Mouse (Mus musculus) yolk sac, embryonic 10.5 days (tissue): ENCODE results near the gene Cd3d.
A peak's percentile ranks its signal among the peaks of the same experiment; 100 is the strongest.
"Not testable (repeated sequence)": the region's sequence is repeated elsewhere in the genome, so short reads cannot be mapped to it uniquely, and the experiment has no call there.

Experiments
- DNase-seq: peaks from one replicate; pipeline ENCODE4 v3.0.0-alpha.2; 2017; ENCODE audit warnings: low spot score

Gene Cd3d

DNA sequence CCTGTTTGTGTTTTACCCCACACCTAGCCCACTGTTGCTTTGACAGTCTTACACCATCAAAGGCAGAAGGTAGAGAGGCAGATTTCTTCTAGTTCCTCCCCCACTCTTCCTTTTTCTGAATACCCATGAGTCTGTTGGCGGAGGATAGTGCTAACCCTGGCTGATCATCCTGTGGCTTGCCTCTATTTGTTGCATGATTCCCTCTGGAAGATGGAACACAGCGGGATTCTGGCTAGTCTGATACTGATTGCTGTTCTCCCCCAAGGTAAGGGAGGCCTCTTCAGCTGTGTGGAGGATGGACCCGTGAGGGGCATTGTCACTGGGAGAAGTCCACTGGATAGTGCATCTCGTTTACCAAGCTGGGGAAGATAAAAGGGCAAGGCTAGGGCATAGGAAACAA is at the start of gene Cd3d:
Gene Cd3d (plus strand): TSS at position 111 of the 400 bp plus-strand sequence.
- no peak for DNase-seq

GRCm38 (mm10) chr9:44941756-44942155 is 39.8 kb upstream of the Cd3d start:
- DNase-seq: no peak

- no peak for DNase-seq
Observed at GRCm38 (mm10) chr9:44942421-44942820, 39.2 kb upstream of the Cd3d start.

DNA sequence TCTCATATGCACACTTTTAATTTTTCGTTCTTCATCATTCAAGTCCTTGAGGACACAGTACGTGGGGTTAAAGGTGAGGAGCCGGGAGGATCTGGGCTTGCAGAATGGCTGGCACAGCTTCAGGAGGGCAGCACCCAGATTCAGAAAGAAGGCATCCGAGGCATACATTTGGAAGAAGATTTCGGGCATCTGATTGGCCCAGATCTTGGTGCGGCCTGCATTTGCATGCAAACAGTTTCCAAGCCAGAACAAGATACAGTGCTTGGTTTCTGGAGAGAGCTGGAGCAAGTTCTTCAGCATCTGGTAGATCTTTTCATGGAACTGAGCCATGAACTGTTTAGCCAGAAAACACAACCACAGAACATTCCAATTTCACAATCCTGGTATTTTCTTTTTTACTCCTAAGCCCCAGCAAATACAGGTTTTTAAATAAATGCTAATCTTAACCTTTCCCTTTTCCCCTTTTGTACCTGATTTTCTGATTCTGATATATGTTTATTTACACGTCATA is 35.3 kb upstream of the Cd3d start:
- DNase-seq: no peak

DNA sequence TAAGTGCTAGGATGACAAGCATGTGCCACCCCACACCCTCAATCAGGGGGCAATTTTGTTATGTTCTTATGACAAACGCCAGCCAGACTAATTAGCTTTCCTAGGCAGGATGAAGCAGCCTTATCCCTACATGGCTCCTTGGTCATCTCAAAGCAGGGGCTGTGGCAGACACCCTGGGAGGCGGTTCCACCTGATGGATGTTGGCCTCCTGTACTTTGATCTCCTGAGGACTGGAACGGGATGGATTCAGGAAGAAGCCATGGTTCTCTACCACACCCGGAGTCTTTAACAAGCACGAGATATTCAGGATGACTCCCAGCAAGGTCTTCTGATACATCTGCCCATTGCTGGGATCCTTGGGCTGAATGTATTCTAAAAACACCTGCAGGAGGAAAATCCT is 33.8 kb upstream of the Cd3d start:
- no peak for DNase-seq

GRCm38 (mm10) chr9:44954432-44954831 is 27.2 kb upstream of the Cd3d start:
- DNase-seq: no peak

GRCm38 (mm10) chr9:44965126-44965832 is 16.3 kb upstream of the Cd3d start, which contains the start of gene Ube4a:
TSS of gene Ube4a (minus strand) at chr9:44965600.
- DNase-seq: peak; percentile 99

GRCm38 (mm10) chr9:44965833-44966466 is 15.6 kb upstream of the Cd3d start:
- DNase-seq: no peak

- peak; percentile 67 for DNase-seq
Observed at GRCm38 (mm10) chr9:44966815-44967242, 14.8 kb upstream of the Cd3d start.

GRCm38 (mm10) chr9:44967763-44968162 is 13.8 kb upstream of the Cd3d start:
- DNase-seq: not testable (repeated sequence)

DNA sequence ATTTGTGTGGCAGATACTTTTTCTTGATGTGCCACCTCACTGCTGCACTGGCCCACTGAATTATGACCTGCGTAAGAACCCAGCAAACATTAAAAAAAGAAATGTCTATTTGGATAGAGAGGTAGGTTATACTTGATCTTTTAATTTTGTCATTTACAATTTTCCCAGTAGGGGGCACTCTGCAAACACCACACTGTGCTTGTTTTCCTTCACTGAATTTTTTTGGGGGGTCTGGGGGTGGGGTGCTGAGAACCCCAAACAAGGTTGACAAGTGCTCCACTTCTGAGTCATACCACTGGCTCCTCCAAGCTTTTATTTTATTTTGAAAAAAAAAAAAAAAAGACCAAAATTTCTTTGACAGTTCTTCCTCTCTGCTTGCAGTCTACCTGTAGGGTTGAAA is 12.1 kb upstream of the Cd3d start:
- DNase-seq: no peak

DNA sequence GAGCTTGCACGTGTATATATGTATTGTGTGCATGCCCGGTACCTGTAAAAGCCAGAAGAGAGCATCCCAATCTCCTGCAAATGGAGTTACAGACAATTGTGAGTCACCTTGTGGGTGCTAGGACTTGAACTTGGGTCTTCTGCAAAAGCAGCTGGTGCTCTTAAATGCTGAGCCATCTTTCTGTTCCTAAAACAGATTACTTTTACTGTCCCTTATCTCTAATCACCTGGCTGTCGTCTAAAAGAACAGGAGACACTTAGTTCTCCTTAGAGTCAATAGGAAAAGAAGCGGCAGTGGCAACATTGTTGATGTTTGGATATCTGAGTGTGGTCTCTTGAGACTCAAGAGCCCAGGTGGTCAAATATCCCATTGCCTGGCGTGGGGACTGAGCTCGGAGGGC is 3.8 kb upstream of the Cd3d start:
- no peak for DNase-seq

- DNase-seq: no peak
Observed at GRCm38 (mm10) chr9:44979806-44980205, 1.8 kb upstream of the Cd3d start.

- no peak for DNase-seq
Observed at GRCm38 (mm10) chr9:44980242-44980641, 1.3 kb upstream of the Cd3d start, which contains the start of gene Cd3g. TSS of gene Cd3g (minus strand) at chr9:44980431.

DNA sequence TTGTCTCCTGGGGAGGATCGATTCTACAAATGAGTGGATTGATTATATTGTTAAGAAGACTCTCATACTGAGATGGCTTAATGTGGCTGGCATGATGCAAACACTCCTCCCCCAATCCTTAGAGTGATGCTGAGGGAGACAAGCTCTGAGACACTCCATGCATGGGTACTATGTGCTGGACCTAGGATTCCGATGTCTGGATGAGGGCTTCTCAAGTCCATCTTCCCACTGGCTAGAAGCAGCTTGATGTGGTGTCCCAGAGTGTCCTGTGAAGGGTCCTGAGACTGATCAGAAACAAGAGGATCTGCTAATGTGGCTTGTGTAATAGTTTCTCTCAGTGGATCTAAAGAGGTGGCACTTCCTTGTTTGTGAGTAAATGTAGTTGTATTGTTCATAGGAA is 482 bp upstream of the Cd3d start:
- no peak for DNase-seq

DNA sequence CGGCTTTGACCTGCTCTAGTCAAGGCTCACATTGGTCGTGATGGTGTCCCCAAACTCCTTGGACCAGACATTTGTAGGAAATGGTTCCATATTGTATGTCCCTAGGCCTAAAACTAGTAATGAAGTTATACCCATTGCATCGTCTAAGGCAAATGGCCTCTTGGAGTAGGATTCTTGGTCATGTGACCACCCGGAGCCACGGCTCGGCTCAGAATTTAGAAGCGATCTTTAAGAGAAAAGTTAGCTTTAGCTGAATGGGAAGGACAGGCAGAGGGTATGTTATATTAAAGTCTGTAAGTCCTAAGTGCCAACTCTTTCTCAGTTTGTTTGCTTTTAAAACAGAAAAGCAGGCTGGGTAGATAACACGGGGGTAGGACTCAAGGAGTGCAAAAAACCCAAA is 495 bp downstream of the Cd3d start:
- no peak for DNase-seq

GRCm38 (mm10) chr9:44982531-44982930 is 945 bp downstream of the Cd3d start:
- DNase-seq: no peak

DNA sequence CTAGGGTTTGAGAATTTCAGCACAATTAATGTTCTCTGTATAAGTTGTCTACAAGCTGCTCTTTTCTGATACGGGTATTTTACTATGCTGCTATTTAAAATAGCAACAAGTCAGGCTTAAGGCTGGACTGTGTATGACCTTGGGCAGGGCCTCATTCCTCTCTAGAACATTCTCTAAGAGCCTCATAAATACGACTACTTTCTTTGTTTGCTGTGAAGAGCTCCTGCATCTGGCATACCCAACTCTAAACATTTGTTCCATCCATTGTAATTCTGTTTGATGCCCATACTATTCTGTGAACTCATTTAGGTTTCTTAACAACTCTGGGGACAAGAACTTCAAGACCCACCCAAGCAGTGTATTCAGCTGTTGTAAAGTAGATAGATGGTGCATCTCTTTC is 1.4 kb downstream of the Cd3d start:
- DNase-seq: no peak

DNA sequence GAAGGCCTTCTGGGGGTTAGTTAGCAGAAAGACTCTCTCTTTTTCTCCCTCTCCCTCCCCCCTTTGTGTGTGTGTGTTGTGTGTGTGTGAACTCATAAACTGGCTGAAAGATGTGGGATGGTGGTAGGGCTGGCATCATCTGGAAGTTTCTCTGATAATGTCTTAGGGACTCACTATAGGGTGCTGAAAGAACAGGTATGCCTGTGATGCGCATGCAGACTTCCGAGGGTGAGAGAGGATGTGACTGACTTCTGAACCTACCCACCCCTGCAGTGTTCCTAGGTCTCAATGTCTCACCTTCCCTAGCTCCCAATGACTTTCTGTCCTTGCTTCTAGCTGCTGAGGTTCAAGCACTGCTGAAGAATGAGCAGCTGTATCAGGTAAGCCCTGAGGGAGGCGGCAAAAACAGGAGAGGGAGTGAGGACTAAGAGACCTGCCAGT is 4.2 kb downstream of the Cd3d start:
- no peak for DNase-seq

- no peak for DNase-seq
Observed at GRCm38 (mm10) chr9:44986242-44986781, 4.7 kb downstream of the Cd3d start.

DNA sequence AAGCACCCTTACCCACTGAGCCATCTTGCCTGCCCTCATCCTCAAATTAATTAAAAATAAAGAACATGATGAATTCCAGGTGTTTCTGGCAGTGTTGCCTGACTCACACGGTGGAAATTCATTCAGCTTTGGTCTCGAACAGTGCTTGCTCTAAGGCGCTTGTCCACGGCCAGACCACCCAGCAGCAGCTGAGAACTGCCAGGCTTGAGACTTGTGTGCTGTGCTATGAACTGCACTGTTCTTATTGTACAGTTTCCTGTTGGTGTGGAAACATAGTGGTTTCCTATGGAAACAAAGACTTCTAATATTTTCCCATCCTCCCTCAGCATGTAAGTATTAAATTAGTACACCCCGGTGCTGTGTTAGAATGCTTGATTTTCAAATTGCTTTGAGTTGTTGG is 5.4 kb downstream of the Cd3d start:
- DNase-seq: no peak

- DNase-seq: no peak
Observed at GRCm38 (mm10) chr9:44991821-44992220, 10.2 kb downstream of the Cd3d start.

GRCm38 (mm10) chr9:44992271-44992670 is 10.7 kb downstream of the Cd3d start:
- no peak for DNase-seq
